Mouse (Mus musculus): ENCODE measurements around the gene Kansl2.

Kansl2 gene

DNA sequence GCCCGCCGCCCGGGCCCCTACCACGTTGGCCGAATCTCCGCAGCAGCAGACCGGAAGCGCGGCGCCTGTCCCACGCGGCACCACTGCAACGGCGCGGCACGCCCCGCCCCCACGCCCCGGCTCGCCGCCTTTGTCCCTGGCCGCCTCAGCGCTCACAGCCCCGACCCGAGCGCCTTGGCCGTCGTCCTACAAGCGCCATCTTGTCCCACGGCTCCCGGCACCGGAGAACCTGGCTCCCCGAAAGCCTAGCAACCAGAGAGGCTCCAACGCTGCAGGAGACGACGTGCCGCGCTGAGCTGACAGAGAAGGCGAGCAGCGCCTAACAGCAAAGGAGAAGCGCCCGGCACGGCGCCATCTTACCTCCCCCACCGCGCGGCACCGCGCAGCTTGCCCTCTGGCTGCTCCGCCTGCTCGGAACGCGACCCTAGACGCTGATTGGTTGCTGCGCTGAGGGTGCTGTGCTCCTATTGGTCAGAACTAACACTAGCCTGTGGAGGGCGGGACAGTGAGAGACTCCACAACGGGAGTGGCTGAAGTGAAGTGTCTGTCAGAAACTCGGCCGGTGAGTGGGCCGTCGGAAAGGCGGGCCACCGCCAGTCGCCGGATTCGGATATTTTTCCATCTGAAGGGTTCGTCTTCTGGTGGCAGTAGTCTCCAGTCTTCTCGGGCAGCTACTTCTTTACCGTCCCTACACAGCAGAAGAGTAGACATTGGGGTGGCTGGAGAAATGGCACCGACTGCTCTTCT is at the start of gene Kansl2:
Kansl2 (minus strand) TSS at position 384 of the 747 bp plus-strand sequence.
- peak; percentile 99 for DNase-seq

DNA sequence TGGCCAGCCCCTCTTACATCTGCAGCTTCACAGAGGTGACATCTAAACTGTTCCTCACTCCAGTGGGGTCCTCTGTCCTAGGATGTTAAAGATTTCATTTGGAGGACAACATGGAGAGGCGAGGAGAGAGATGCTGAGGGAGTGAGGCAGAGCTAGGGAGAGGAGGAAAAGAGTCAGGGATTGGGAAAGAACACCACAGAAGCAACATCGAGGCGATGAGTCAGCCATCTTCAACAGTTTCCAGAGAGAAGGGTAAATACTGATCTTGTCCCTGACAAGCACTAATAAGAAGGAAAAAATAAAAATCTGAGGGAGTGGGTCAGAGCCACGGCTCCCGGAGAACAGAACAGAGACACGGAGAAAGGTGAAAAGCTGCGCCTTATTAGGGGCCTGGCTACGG is 48.9 kb upstream of the Kansl2 start:
- DNase-seq = no peak

DNA sequence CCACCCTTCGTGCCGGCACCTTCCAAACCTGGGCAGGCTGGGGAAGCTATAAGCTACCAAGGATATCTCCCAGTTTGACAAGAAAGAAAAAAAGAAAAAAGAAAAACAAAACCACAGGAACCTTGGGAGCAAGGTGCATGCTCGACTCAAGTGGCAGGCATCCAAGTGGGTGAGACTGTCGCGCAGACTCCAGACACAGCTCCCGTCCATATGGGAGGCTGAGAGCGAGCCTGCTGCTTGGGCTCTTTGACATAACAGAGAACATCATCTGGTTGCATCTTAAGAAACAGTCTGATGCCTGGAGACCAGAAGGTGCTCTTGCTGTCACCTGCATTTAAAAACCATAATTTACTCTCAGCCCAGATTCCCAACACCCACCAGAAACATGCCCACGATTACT is 48.3 kb upstream of the Kansl2 start:
- DNase-seq = no peak

DNA sequence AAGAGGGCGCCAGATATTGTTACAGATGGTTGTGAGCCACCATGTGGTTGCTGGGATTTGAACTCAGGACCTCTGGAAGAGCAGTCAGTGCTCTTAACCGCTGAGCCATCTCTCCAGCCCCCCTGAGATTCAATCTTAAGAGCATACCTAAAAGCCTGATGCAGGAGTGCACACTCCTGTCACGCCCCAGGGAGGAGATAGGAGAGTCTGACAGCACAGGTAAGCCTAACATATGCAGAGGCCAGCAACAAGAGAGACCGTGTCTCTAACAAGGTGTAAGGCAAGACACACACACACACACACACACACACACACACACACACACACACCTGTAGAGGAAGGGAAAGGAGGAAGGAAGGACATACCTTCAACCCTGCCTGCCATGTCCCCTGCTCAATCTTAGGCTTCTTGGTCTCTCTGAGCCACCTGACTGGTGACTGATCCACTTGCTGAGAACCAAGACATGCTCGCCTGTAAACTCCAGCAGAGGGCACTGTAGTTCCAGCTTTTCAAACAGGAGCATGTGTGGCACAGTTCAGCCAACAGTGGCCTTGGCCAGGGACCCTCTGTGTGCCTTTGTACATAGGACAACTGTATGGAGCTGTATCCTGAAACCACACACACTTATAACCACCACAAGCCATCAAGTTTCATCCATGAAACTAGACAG is 45.9 kb upstream of the Kansl2 start:
- DNase-seq = peak; percentile 58

DNA sequence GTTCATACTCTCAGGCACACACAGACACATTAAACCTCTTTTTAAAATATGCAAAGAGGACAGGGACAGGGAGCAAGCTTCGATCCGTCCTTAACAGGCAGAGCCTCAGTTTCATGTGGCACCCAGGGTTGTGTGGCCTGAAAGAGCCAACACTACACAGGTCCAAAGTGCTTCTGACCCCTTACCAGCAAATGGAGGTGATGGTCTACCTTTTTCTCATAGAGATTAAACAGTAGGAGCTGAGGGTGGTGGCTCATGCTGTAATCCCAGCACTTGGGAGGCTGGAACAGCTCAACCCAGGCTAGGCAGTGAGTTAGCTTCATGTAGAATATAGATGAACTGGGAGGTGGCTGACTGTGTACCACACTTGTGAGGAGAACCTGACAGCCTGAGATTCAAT is 45.2 kb upstream of the Kansl2 start:
- no peak for DNase-seq

DNA sequence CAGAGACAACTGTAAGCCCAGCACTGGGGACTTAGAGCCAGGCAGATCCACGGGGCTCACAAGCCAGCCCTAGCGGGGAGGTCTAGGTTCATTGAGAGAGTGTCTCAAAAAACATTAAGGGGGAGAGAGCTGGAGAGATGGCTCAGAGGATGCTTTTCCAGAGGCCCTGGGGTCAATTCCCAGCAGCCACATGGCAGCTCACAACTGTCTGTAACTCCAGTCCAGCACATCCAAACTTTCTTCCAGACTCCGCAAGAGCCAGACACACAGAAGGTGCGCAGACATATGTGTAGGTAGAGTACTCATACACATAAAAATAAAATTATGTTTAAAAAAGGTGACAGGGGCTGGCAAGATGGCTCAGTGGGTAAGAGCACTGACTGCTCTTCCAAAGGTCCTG is 39.2 kb upstream of the Kansl2 start:
- no peak for DNase-seq

DNA sequence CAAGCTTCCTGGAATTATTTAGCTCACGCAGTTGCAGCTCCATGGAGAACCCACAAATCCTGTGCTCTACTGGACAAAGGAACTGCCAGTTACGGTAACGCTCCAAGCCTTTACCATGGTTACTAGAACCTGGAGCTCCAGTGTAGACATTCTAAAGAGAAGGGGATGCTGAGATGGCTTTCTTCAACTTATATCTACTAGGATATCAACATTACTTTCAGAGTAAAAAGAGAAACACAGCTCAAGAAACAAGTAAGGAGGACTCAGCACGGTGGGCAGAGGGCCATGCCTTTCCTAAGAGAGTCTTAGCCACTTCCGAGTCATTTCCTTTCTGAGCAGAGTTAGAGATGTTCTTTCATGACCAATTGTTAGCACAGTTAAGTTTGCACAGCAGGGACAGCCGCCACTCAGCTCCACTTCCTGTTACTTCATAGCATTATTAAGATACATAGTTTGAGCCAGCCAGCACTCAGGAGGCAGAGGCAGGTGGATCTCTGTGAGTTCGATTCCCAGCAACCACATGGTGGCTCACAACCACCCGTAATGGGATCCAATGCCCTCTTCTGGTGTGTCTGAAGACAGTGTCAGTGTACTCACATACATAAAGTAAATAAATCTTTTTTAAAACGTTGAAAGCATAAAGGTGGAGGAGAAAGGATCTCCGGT is 36.9 kb upstream of the Kansl2 start, which contains the start of the genes Ccnt1 and 4930415O20Rik:
Ccnt1 (minus strand) TSS at position 51 of the 666 bp plus-strand sequence.
4930415O20Rik (plus strand) TSS at position 132 of the 666 bp plus-strand sequence.
- DNase-seq = no peak

DNA sequence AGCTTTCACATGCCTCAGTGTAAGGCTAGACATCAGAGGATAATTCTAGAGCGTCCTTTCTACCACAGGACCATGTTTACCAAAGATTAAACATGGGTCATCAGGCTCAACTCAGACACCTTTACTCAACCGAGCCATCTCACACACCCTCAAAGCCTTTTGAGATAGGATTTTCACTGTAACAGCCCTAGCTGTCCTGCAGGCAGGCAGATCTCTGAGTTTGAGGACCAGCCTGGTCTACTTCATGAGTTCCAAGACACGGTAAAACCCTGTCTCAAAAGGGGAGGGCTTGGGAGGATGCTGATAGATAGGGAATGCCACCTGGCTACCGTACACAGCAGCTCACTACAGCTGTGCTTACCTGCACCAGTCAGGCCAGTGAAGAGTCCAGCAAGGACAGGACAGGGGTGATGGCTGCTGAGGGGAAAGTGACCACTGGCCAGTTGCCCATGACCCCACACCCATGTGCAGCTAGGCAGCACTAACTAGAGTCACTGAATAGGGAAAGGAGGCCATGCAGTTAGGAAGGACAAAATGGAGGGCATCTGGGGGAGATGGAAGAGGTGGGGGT is 35.8 kb upstream of the Kansl2 start:
- no peak for DNase-seq

DNA sequence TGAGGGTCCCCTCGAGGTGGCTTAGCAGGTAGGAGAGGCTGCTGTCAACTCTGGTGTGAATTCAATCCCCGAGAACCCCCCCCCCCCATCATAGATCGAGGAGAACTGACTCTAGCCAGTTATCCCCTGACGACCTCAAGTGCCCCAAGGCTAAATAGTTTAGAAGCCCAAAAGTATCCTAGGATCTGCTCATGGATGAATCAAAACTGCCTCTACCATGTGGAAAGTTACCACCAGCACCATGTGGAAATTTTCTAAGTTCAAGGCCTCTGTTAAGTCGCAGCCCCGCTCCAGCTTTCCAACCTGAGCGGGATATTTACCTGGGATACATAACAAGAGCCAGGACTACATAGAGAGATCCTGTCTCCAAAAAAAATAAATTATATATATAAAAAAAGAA is 35.2 kb upstream of the Kansl2 start:
- DNase-seq = no peak

DNA sequence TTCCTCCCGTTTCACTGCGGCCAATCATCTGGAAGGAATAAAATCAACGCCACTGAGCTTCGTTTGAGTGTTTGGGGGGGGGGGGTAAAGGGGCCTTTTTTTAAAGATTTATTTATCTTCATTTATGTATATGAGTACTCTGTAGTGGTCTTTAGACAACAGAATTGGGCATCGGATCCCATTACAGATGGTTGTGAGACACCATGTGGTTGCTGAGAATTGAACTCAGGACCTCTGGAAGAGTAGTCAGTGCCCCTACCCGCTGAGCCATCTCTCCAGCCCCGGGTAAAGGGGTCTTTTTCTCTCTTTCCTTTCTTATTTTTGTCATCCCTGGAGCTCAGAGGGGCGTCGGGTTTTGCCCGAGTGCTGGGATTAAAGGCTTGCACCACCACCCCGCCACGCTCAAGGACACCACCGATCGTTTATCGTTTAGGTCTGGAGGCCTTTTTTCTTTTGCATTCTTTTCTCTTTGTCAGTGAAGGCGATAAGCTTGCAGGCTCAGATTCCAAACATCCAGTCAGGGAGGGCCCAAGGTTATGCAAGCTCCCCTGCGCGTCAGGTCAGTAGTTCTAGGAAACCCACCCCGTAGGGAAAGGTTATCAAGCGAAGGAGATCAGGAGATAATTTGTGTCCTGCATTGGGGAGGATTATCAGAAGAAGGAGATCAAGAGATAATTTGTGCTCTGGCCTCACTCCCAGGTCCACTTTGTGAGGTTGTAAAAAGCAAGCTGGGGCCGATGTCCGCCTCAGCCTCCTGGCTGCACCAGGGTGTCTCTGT is 34.4 kb upstream of the Kansl2 start:
- no peak for DNase-seq

DNA sequence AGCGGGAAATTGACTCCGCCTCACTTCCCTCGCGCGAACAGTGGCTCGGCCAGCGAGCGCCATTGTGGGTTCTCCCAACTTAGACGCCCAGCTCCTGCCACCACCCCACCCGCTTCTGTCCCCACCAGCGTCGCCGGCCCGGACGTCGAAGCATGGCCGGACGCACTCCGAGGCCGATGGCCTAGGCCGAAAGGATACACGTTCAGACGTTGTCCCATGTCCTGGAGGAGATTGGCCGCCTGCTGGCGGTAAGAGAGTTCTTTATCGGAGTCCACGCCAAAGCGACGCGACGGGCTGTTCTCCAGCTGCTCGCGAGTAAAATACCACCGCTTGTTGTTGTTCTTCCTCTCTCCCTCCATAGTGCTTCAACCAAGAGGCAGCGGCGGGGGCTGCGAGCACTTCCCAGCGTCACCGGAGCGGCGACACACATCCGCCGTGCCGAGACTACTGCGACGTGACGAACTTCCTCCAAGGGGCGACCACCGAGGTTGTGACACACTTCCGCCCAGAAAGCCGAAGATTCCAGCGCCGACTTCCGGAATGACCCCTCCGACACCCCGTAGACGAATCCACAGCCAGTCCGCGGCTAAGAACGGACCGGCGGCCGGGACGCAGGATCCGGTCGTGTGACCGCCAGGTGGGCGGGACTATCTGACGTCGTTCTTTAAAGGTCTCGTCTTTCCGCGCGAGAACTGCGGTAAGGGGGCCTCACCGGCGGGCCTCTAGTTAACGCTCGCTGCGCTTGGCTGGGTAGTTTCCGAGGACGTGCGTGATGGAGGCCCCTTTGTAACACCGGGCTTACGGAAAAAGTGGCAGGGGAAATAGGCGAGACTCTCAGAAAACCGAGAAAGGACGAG is 33.4 kb upstream of the Kansl2 start:
- peak; percentile 100 for DNase-seq

DNA sequence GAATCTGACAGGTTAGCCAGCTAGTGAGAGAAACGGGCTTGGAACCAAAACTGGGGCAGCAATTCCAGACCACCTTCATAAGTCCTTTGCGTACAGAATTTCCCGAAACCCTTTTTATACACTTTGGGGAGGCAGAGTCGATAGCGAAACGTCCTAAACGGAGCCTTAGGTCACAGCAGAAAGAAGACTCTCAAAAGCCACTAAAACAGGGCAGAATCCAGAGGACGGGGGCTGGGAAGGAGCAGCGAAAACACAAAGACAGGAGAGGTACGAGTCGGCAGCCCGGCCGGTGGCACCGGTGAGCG is 32.9 kb upstream of the Kansl2 start:
- DNase-seq = no peak

DNA sequence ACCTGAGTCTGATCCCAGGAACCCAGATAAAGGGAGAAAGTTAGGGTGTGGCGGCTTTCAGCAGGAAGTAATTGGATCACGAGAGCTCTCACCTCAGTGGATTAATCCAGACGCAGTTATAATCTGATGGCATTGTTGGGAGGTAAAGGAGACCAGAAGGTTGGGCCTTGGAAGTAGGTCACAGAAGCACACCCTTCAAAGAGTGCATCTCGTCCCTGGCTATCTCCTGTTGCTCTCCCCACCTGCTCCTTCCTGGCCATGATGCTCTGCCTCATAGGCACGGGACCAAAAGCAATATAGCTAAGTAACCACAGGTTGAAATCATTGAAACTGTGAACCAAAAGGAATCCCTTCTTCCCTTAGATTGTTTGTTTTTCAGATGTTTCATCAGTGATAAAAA is 23.1 kb upstream of the Kansl2 start:
- DNase-seq = no peak

DNA sequence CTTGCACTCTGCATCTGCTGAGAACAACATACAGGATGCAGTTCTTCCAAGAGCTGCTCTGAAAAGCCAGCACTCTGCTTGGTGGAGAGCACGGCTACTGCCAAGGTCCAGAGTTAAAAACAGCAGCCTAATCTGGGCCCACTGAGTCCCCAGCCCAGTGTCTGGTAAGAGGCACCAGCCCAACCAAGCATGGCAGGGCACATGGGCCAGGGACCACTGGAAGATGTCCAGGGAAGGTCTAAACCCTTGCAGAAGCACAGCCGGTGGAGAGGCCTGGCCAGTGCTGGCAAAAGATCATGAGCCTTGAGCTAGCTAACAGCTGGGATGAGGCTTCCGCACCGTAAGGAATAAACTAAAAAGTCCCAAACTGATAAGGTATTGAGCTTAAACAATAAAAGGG is 21.8 kb upstream of the Kansl2 start:
- DNase-seq = no peak

DNA sequence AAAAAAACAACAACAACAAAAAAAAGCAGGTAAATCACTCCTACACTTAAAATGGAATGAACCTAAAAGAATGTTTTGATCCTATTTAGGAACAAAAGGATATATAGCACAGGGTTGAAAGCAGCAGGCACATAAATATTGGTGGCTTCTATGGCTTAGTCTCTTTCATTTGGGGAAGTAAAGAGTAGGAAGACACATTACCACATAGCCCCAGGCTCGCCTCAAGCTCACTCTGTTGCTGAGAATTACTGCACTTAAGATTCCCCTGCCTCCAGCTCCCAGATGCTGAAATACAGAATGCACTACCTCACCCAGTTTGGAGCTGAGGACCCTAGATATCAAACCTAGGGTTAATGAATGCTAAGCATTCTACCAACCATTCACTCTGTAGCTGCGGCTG is 18.7 kb upstream of the Kansl2 start:
- DNase-seq = no peak

DNA sequence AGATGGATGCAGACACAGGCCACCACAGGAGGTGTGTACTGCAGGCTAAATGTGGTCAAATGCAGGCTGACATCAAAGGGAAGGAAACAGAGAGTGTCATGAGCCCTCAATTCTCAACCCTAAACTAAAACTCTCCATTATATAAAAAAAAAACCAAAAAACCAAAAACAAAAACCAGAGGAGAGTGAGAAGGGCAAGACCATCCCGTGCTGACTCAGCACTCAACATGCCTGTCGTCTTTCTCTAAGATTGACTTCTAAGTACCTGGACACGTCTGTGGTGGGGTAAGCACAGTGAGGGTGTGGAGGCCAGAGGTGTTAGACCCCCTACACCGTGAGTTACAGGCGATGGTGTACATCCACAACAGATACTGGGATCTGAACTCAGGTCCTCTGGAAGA is 12.8 kb upstream of the Kansl2 start:
- no peak for DNase-seq

DNA sequence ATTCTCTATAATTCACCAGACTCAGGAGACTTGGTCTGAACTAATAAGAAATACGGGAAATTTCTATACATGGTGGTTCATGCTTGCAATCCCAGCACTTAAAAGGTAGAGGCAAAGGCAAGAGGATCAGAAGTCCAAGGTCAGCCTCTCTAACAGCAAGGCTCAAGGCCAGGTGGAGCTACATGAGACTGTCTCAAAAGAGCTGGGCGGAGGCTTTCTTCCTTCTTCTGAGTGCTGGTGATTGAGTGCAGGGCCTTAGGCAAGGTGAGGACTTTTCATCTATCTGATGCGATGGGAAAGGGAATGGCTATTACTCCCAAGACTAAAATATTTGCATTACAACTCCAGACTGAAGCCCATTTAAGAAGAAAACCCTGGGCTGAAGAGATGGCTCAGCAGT is 11.1 kb upstream of the Kansl2 start:
- no peak for DNase-seq

DNA sequence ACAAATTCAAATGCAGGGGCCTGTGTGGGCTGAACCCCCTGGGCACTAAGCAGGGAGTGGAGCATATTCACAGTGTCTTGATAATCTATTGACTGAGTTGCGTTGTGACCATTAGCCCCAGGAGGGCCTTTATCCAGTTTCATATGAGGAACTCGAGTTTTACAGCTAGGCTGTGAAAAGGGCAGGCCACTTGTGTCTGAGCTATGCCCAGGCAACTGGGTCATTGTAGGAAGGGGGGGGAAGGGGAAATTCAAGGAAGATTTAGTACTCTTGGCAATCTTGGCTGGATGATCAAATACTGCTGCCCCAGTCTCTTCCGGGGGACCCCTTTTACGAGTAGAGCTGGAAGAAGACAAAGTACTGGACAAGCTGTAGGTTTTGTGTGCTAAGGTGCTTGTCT is 9.3 kb upstream of the Kansl2 start:
- no peak for DNase-seq

DNA sequence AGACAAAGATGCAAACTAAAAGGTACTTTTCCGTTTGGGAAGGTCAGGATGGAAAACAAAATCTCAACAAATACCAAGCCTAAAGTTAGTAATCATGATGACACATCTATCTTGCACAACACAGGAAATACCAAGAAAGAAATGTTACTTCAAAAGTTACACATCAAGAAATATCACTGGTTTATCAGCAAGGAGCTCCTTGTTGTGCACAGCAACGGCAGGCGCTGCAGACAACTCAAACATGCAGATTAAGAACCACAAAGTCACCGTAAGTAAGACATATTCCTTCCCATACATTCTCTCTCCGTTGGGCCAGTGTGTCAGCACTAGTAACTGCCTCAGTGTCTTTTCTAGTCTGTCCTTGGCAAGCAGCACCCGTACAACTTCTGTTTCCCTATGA is 7.0 kb upstream of the Kansl2 start:
- DNase-seq = no peak

DNA sequence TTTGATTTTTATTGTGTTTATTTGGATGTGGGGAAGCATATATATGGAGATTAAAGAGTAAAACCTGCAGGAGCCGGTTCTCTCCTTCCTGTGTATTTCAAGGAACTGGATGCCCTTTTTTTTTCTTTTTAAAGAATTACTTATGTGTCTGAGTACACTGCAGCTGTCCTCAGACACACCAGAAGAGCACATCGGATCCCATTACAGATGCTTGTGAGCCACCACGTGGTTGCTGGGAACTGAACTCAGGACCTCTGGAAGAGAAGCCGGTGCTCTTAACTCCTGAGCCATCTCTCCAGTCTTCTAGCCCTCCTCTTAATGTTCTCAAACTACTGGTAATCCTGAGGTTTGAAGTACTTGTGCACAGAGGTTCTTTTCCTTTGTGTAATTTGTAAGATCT is 3.9 kb upstream of the Kansl2 start:
- DNase-seq = no peak

DNA sequence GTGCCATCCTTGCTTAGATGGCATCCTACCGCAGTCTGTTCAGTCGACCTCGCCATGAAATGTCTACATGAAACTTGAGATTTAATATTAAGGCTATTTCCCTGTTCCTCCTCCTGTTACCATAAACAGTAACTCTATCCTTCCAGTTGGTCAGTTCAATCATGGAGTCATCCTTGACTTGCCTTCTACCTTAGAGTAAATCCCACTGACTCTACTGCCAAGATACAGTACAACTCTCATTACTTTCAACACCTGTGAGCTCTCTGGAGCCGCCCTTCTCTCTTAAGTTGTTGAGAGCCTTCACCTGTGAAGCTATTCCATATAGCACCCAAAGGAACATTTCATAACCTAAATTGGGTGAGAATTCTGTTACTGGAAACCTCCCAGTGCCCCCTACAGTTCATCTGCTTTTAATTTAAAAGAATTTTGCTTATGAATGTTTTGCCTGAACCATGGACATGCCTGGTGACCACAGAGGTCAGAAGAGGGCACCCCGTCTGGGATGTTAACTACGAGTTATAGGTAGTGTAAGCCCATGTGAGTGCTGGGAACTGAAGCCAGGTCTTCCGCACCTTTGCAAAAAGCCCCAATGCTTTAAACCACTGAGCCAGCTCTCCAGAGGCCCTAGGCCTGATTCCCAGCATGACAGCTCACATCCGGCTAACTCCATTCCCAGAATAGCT is 2.9 kb upstream of the Kansl2 start:
- DNase-seq = no peak

DNA sequence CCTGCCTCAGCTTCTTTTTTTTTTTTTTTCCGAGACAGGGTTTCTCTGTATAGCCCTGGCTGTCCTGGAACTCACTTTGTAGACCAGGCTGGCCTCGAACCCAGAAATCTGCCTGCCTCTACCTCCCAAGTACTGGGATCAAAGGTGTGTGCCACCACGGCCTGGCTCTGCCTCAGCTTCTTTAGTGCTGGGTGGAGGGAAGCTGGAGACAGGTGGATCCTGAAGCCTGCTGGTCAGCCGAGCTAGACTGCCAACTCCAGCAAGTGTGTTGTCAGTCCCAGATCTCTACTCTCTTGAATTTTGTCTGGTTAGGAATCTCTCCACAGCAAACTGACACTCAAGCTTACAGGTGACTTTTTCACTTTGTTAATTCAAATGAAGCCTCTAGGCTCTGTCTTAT is 1.9 kb upstream of the Kansl2 start:
- DNase-seq = no peak

All from right cerebral cortex, postnatal 25 days (tissue).